ENCODE assay signal across 20 mouse cellular contexts in the genomic region with DNA sequence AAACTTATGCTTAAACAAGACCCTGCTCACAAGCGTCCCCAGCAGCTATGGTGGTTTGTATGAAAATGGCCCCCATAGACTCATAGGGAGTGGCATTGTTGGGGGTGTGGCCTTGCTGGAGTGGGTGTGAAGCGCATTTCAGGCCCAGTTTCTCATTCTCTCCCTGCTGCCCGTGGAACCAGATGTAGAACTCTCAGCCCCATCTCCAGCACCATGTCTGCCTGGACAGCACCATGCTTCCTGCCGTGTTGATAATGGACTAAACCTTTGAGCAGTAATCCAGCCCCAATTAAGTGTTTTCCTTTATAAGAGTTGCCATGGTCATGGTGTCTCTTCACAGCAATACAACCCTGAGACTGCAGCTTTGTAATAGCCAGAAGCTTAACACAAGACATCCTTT.
"Had no signal": no experiment of that assay in that cellular context is flagged by ENCODE, and none has a peak within 500 bp of the region (broad histone marks: within the 10 kb centered on the region; RNA-seq: fewer than 3 reads in every experiment).

No protein-coding gene starts in this region.

- ATAC-seq: intestine, postnatal 0 days; liver, postnatal 0 days; midbrain, embryonic 15.5 days had no signal

- H3K36me3 ChIP-seq: limb, embryonic 12.5 days; limb, embryonic 15.5 days; lung, embryonic 15.5 days; midbrain, embryonic 12.5 days; midbrain, embryonic 15.5 days; neural tube, embryonic 13.5 days had no signal

- H3K4me1 ChIP-seq: limb, embryonic 12.5 days had no signal

- DNase-seq: kidney, adult 2 months; kidney, postnatal 25 days; liver, postnatal 0 days; lung, postnatal 14 days; lung, postnatal 4 days; right cerebral cortex, postnatal 14 days; right cerebral cortex, postnatal 4 days; thymus, adult 2 months; thymus, postnatal 14 days; thymus, postnatal 4 days had no signal

- H3K27me3 ChIP-seq: midbrain, embryonic 15.5 days; neural tube, embryonic 13.5 days had no signal

- H3K9ac ChIP-seq: limb, embryonic 12.5 days; limb, embryonic 15.5 days; liver, embryonic 14.5 days; liver, postnatal 0 days; lung, embryonic 15.5 days; midbrain, embryonic 12.5 days; midbrain, embryonic 15.5 days; neural tube, embryonic 13.5 days had no signal

- H3K4me3 ChIP-seq: limb, embryonic 12.5 days; limb, embryonic 15.5 days; lung, embryonic 15.5 days; midbrain, embryonic 12.5 days; midbrain, embryonic 15.5 days; neural tube, embryonic 13.5 days had no signal

- H3K9me3 ChIP-seq: limb, embryonic 15.5 days; lung, embryonic 15.5 days; midbrain, embryonic 12.5 days; midbrain, embryonic 15.5 days; neural tube, embryonic 13.5 days had no signal

- H3K27ac ChIP-seq: limb, embryonic 12.5 days; limb, embryonic 15.5 days; liver, embryonic 14.5 days; lung, embryonic 15.5 days; midbrain, embryonic 12.5 days; midbrain, embryonic 15.5 days; neural tube, embryonic 13.5 days; stomach, postnatal 0 days had no signal

- H3K4me2 ChIP-seq: limb, embryonic 12.5 days; limb, embryonic 15.5 days; liver, embryonic 11.5 days; lung, embryonic 15.5 days; midbrain, embryonic 12.5 days; midbrain, embryonic 15.5 days; neural tube, embryonic 13.5 days had no signal
